Mouse (Mus musculus) midbrain, embryonic 16.5 days (tissue): ENCODE measurements at regions not wholly inside any gene's neighbourhood (a gene's known extent, or its start where the extent isn't known, plus 50 kb on each side); places are given as distances from the start of the nearest gene placed in this dataset.

Experiments
- ATAC-seq: fragments of 200-750 bp; cut with Nextera tagmentation; 2 replicates; pipeline ENCODE4 v1.8.0; 2017; ENCODE audit warnings: moderate TSS enrichment
- H3K27ac ChIP-seq: fragments of 300-500 bp; sonication (generic); 2 replicates; pipeline ENCODE4 v1.5.1; 2014; ENCODE audit warnings: mild to moderate bottlenecking, low read length, mixed read lengths
- H3K27me3 ChIP-seq: fragments of 300-500 bp; sonication (generic); 2 replicates; pipeline ENCODE4 v1.6.1; 2014; ENCODE audit warnings: low read depth, low read length, mixed read lengths; ENCODE audit not compliant: control insufficient read depth, insufficient read depth
- H3K36me3 ChIP-seq: fragments of 300-500 bp; sonication (generic); 2 replicates; pipeline ENCODE4 v1.6.1; 2014; ENCODE audit warnings: mild to moderate bottlenecking, low read length, moderate library complexity, mixed read lengths; ENCODE audit not compliant: control insufficient read depth, insufficient read depth
- H3K4me1 ChIP-seq: fragments of 300-500 bp; sonication (generic); 2 replicates; pipeline ENCODE4 v1.6.1; 2014; ENCODE audit warnings: mild to moderate bottlenecking, low read length, mixed read lengths; ENCODE audit not compliant: control insufficient read depth, insufficient read depth
- H3K4me2 ChIP-seq: fragments of 300-500 bp; sonication (generic); 2 replicates; pipeline ENCODE4 v1.6.1; 2014; ENCODE audit warnings: mild to moderate bottlenecking, low read length, mixed read lengths
- H3K4me3 ChIP-seq: fragments of 300-500 bp; sonication (generic); 2 replicates; pipeline ENCODE4 v1.5.1; 2014; ENCODE audit warnings: low read depth, mild to moderate bottlenecking, low read length, moderate library complexity, mixed read lengths
- H3K9ac ChIP-seq: fragments of 300-500 bp; sonication (generic); 2 replicates; pipeline ENCODE4 v1.6.1; 2014; ENCODE audit warnings: low read depth, low read length, mixed read lengths
- H3K9me3 ChIP-seq: fragments of 300-500 bp; sonication (generic); replicated peaks from 2 replicates; pipeline ENCODE4 v1.6.1; 2014; ENCODE audit warnings: mild to moderate bottlenecking, low read length, mixed read lengths; ENCODE audit not compliant: control insufficient read depth, poor library complexity, severe bottlenecking
- WGBS: fragments of 180-500 bp; shearing (Covaris S2); extraction: QIAGEN DNeasy Blood & Tissue Kit; methylation state at CpG from one replicate; pipeline ENCODE4 v1.1.7; 2014; 5-methylcytosine and 5-hydroxymethylcytosine counted together

DNA sequence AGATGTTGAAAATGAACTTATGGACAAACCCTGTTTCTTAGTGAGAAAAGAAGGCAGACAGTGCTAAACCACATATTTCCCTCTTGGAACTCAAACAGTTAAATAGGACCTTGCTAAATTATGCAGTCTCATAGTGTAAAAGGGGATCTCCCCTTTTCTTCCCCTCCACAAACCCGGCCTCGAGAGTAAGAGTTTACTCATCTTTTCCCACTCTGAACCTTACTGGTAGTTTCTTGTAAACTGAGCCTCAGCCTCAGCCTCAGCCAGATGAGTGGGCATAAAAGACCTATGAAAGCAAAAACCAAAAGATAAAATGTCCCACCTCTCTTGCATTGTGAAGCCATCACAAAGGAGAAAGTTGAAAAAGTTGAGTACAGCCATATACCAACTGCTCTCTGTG lies 92.6 kb upstream of the Il6 start:
- H3K27me3 ChIP-seq: no peaks in the 10 kb centered on the region
- ATAC-seq: no peak
- no peaks in the 10 kb centered on the region for H3K36me3 ChIP-seq
- no peak overlapping the region for H3K4me2 ChIP-seq
- no peaks in the 10 kb centered on the region for H3K4me1 ChIP-seq
- no peak overlapping the region for H3K9ac ChIP-seq
- peaks cover 8% of the 10 kb centered on the region; the same call in 1 of the 2 replicates for H3K9me3 ChIP-seq
- 78% methylated on average over 2 of the region's 2 CpGs for WGBS
- H3K4me3 ChIP-seq: no peak overlapping the region
- H3K27ac ChIP-seq: no peak overlapping the region

DNA sequence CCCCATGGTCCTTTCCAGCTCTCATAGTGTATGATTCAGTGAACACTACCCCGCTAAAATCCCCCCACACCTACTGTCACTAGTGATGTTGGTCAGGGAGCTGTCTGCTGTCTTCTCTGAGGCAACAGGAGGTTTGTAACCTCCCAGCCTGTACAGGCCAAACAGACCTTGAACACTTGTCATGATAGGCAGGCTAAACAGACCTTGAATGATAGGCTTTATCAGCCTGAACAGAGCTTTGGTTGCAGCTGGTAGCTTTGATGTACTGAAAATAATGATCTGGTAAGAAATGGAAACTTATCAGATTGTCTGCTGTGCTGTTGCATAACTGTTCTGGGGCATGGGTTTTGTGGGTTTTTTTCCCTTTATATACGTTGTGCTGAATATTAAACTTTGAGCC lies 87.4 kb upstream of the Il6 start:
- no peak overlapping the region for H3K4me2 ChIP-seq
- WGBS: 76% methylated on average over 2 of the region's 2 CpGs
- H3K9me3 ChIP-seq: no peaks in the 10 kb centered on the region

DNA sequence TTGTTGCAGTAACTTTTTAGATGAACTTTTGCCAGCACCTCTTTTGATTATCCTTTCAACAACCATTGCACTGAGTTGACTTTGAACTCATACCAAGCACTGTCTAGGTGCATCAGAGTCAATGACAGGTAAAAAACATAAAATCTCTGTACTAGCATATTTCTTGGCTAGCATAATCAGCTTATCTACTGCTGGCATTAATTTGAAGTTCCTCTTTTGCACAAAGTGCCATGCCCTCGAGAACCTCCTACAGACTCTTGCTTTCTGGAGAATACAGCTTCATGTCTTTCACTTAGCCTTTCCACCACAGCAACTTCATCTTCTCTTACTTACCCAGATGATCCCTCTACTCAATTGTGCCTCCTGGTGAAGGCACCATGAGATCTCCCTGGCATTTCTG lies 85.3 kb upstream of the Il6 start:
- no peaks in the 10 kb centered on the region for H3K36me3 ChIP-seq
- H3K4me1 ChIP-seq: no peaks in the 10 kb centered on the region
- H3K4me3 ChIP-seq: no peak overlapping the region
- ATAC-seq: no peak
- no peaks in the 10 kb centered on the region for H3K27me3 ChIP-seq
- WGBS: 68% methylated on average over 1 of the region's 1 CpGs
- no peak overlapping the region for H3K27ac ChIP-seq
- H3K9me3 ChIP-seq: no peaks in the 10 kb centered on the region
- H3K9ac ChIP-seq: no peak overlapping the region
- H3K4me2 ChIP-seq: no peak overlapping the region

More for the DNA sequence above, 87.4 kb upstream of the Il6 start:
- Histone ChIP-seq H3K36me3 (no peaks in the 10 kb centered on the region), H3K4me3 (no peak overlapping the region), H3K27me3 (no peaks in the 10 kb centered on the region), H3K4me1 (no peaks in the 10 kb centered on the region), H3K27ac (no peak overlapping the region), H3K9ac (no peak overlapping the region)
- no peak for ATAC-seq

DNA sequence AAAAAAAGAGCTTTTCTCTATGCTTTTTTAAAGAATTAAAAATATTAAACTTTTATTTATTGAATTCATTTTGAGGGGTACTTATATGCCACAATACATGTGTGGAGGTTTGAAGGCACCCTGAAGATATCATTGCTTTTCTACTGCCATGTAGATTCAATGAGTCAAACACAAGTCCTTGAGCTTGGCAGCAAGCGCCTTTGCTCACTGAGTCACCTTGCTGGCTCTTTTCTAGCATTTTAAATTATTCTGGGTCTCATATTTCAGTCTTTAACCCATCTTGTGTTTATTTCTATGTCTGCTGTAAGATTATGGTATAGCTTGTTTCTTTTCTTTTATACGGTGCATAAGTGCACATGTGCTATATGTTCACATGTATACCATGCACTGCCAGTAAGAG lies 83.5 kb upstream of the Il6 start:
- Histone ChIP-seq H3K27ac (no peak overlapping the region), H3K9ac (no peak overlapping the region), H3K27me3 (no peaks in the 10 kb centered on the region), H3K36me3 (no peaks in the 10 kb centered on the region), H3K9me3 (no peaks in the 10 kb centered on the region), H3K4me3 (no peak overlapping the region), H3K4me1 (no peaks in the 10 kb centered on the region), H3K4me2 (no peak overlapping the region)
- ATAC-seq: no peak
- whole genome bisulfite sequencing: 97% methylated on average over 2 of the region's 2 CpGs

DNA sequence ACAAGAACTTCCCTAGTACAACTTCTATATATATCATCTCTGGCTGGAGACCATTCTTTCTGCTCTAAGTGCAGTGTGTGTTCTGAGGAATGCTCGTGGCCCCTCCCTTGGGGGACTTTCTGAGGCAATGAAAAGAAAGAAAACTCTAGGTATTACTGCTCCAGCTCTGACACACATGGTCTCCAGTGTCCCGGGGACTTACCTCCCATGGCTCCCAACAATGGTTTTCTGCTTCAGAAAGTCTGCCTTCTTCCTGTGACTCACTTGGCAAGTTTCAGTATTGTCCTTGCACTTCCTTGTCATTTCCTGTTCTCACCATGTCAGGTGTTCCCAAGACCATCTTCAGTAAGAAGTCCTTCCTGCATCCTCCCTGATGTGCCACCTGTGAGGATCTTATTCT lies 65.7 kb upstream of the Il6 start:
- Histone ChIP-seq H3K4me2 (no peak overlapping the region), H3K27me3 (no peaks in the 10 kb centered on the region), H3K27ac (no peak overlapping the region), H3K9me3 (no peaks in the 10 kb centered on the region), H3K9ac (no peak overlapping the region), H3K4me3 (no peak overlapping the region), H3K36me3 (no peaks in the 10 kb centered on the region), H3K4me1 (no peaks in the 10 kb centered on the region)
- 58% methylated on average over 2 of the region's 2 CpGs for WGBS
- ATAC-seq: no peak

DNA sequence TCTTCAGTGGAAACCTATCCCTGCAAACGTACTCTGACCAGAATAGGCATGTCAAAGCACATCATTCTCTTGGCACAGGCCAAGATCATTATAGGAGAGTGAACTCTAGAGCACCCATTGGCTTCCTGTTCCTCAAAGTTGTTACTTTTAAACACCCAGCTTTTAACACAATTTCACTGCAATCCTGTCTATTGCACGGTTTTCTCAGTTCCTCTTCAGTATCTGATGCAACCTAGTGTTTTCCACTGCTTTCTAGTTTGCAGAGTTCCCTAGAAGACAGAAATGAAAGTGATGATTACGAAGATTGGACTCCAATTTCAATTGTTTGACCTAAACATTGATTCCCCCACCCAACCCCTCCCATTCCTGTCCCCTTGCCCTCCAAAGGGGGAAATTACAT lies 64.8 kb upstream of the Il6 start:
- Histone ChIP-seq H3K4me1 (no peaks in the 10 kb centered on the region), H3K9ac (no peak overlapping the region), H3K27me3 (no peaks in the 10 kb centered on the region), H3K4me2 (no peak overlapping the region), H3K4me3 (no peak overlapping the region), H3K9me3 (no peaks in the 10 kb centered on the region), H3K27ac (no peak overlapping the region), H3K36me3 (no peaks in the 10 kb centered on the region)
- 74% methylated on average over 3 of the region's 3 CpGs for WGBS
- no peak for ATAC-seq

DNA sequence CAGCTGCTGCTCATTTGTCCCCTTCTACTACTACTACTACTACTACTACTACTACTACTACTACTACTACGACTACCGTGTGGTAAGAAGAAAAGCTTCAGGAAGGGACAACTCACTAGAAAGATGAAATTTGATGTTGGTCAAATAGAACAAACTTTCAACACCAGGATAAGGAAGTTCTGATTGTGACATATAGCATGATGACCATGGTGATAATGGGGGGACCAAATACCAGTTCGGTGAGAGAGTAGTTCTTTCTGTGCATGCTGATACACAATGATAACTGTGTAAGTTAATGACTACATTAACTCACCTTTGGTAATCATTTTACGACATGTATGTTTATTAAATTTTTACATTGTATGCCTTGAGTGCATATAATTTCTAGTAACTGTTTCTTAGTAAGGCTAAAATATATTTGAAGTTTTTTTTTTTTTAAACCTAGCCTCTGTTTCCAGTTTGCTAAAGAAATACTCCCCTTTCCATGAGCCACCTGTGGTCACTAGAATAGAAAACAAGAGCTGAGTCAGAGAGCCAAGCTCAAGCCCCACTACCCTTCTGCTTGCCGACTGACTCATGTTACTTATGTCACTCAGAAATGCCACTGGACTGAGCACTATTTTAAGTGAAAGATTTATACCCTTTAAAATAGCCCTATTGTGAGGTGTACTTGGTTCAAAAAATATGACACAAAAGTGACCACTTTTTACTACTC lies 62.3 kb upstream of the Il6 start:
- Histone ChIP-seq H3K27ac (no peak overlapping the region), H3K9me3 (no peaks in the 10 kb centered on the region), H3K4me2 (no peak overlapping the region), H3K9ac (no peak overlapping the region), H3K4me1 (no peaks in the 10 kb centered on the region), H3K4me3 (no peak overlapping the region), H3K27me3 (no peaks in the 10 kb centered on the region), H3K36me3 (no peaks in the 10 kb centered on the region)
- ATAC-seq: no peak
- WGBS: 91% methylated on average over 5 of the region's 5 CpGs

DNA sequence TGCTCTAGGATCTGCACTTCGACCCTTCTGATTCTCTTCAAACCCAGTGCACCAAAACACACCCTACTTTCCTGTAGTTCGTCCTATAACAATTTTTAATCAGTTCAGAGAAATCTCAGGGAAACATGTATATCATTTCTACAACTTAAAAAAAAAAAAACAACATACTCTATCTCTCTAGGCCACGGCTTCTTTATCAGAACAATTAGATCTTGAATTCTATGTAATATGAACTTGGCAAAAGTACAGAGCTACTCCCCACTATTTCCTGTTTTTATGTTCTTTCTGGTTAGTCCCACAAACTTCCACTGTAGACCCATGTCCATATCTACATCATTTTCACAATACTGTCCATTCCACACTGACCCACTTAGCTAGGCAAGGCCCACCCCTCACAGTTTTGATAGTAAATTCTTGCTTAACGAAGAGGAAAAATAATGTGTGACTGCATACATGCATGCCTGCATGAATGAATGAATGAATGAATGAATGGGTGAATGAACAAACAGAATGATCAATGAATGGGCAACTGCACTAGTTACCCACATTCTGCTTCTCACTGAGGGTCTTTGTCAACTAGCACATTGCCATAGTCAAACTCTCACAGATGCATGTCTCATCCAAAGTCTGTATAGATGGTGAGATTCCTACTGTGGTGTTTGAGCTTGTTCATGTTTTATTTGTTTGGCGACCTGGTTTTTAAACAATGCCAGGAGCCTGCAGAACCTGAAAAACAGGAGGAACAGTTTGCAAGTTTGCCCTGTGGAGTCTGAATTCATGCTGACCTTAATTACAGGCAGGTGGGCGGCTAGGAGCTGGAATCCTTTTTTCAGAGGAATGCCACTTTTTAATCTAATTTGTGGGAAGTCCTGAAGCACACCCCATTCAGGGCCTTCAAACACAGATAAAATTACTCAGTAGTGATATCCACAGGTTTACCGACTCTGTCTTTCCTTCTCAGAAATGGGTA lies 61.2 kb upstream of the Il6 start:
- Histone ChIP-seq H3K27me3 (no peaks in the 10 kb centered on the region), H3K36me3 (no peaks in the 10 kb centered on the region), H3K9me3 (no peaks in the 10 kb centered on the region), H3K4me2 (no peak overlapping the region), H3K4me3 (no peak overlapping the region), H3K27ac (no peak overlapping the region), H3K9ac (no peak overlapping the region), H3K4me1 (no peaks in the 10 kb centered on the region)
- WGBS: 80% methylated on average over 7 of the region's 7 CpGs
- ATAC-seq: no peak
